ENCODE assay signal across 8 mouse cellular contexts in the genomic region with DNA sequence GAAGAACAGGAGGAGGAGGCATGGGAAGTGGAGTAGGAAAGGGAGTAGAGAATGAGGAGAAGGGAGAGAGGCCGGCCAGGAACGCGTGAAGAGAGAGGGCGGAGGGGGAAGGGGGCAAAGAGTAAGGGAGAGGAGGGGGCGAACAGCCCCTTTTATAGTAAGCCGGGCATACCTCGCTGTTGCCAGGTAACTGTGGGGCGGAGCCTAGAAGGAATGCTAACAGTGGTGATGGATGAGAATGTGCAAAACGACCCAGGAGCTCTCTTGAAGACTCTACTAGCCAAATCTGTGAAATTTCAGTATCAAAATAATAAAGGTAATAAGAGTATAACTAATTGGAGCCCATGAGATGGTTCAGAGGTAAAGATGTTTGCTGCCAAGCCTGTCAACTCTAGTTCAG. TPM values are rescaled to one million over a fixed set of nuclear protein-coding genes. Genes with fewer than 3 reads are reported as not detected.
DNase-seq lines count a peak whose midpoint lies in the region; ATAC-seq and TF ChIP-seq lines count a peak whose summit lies in the region.

No protein-coding gene starts in this region.

- peak; percentile 38 for DNase-seq in adrenal gland, postnatal 10 days
- DNase-seq in adrenal gland, postnatal 4 days (ENCODE audit: low spot score in 2 of 2), result no peak
- peak; percentile 35 for DNase-seq in CH12.LX (ENCODE audit: extremely low read depth)
- peak; percentile 61 for DNase-seq in embryonic facial prominence, embryonic 10.5 days (ENCODE audit: low spot score)

- dilution Hi-C loops in CH12.LX (cut with MboI; ENCODE audit: extremely low pct_ligation_motif_present, extremely low pct_unique_long_range_greater_than_20kb, low sequenced_read_pairs), result no loop called here

- in situ Hi-C loops in CH12.LX (cut with MboI; ENCODE audit: low pct_ligation_motif_present, low pct_unique_long_range_greater_than_20kb, low sequenced_read_pairs), result no loop called here

- peak overlapping the region; percentile 90 for H3K4me2 ChIP-seq in CH12.LX (ENCODE audit: insufficient read depth, low read depth, poor library complexity, severe bottlenecking)
- H3K4me2 ChIP-seq in hindbrain, embryonic 15.5 days, result peak overlapping the region; percentile 87
- peak overlapping the region; percentile 93 for H3K4me2 ChIP-seq in limb, embryonic 13.5 days (replicated peaks)
- H3K4me2 ChIP-seq in midbrain, embryonic 16.5 days (ENCODE audit: low read length), result peak overlapping the region; percentile 89

- H3K79me2 ChIP-seq in CH12.LX (replicated peaks; ENCODE audit: control insufficient read depth, extremely low read depth, insufficient read depth, poor library complexity, severe bottlenecking), result peaks cover 31% of the 10 kb centered on the region

- H3K9me3 ChIP-seq in CH12.LX (replicated peaks; ENCODE audit: low read length), result no peaks in the 10 kb centered on the region
- no peaks in the 10 kb centered on the region for H3K9me3 ChIP-seq in embryonic facial prominence, embryonic 10.5 days
- H3K9me3 ChIP-seq in hindbrain, embryonic 15.5 days, result no peaks in the 10 kb centered on the region
- no peaks in the 10 kb centered on the region for H3K9me3 ChIP-seq in limb, embryonic 13.5 days
- H3K9me3 ChIP-seq in midbrain, embryonic 16.5 days (replicated peaks; ENCODE audit: control insufficient read depth, low read length, poor library complexity, severe bottlenecking), result no peaks in the 10 kb centered on the region

- no peak for TF ChIP-seq EP300 in CH12.LX (IDR thresholded peaks at IDR 0.05; ENCODE audit: low read length)

- H3K4me1 ChIP-seq in CH12.LX (ENCODE audit: control insufficient read depth in 1 of 2, insufficient read depth in 2 of 2), result peaks cover 3 to 27% of the 10 kb centered on the region in 2 experiments
- H3K4me1 ChIP-seq in embryonic facial prominence, embryonic 10.5 days, result peaks cover 22% of the 10 kb centered on the region
- H3K4me1 ChIP-seq in hindbrain, embryonic 15.5 days (replicated peaks), result peaks cover 26% of the 10 kb centered on the region
- H3K4me1 ChIP-seq in limb, embryonic 13.5 days, result peaks cover 17% of the 10 kb centered on the region
- H3K4me1 ChIP-seq in midbrain, embryonic 16.5 days (ENCODE audit: control insufficient read depth, insufficient read depth, low read length), result peaks cover 20% of the 10 kb centered on the region

- no peak for TF ChIP-seq CTCF in CH12.LX (conservative IDR thresholded peaks at IDR 0.05 in 1 of 2, IDR thresholded peaks at IDR 0.05 in 1 of 2; ENCODE audit: low read depth in 2 of 2, low read length in 2 of 2)

- peak overlapping the region; percentile 66 to 88 (median 87) for H3K4me3 ChIP-seq in CH12.LX (replicated peaks in 1 of 3; ENCODE audit: low read depth in 2 of 3, low read length in 2 of 3, poor library complexity in 1 of 3)
- H3K4me3 ChIP-seq in embryonic facial prominence, embryonic 10.5 days, result peak overlapping the region; percentile 77
- peak overlapping the region; percentile 85 for H3K4me3 ChIP-seq in hindbrain, embryonic 15.5 days
- peak overlapping the region; percentile 92 for H3K4me3 ChIP-seq in limb, embryonic 13.5 days
- H3K4me3 ChIP-seq in midbrain, embryonic 16.5 days (ENCODE audit: low read depth, low read length), result peak overlapping the region; percentile 98

- peak overlapping the region; percentile 10; the same call in 1 of the 2 replicates for H3K27ac ChIP-seq in CH12.LX (ENCODE audit: insufficient read depth, low read depth)
- H3K27ac ChIP-seq in embryonic facial prominence, embryonic 10.5 days (replicated peaks), result peak overlapping the region; percentile 86
- peak overlapping the region; percentile 90 for H3K27ac ChIP-seq in hindbrain, embryonic 15.5 days (replicated peaks)
- peak overlapping the region; percentile 89 for H3K27ac ChIP-seq in limb, embryonic 13.5 days
- peak overlapping the region; percentile 86 for H3K27ac ChIP-seq in midbrain, embryonic 16.5 days (ENCODE audit: low read length)

- no peak for TF ChIP-seq POLR2A in CH12.LX (IDR thresholded peaks at IDR 0.05; ENCODE audit: low read depth, low read length)

- 1% methylated on average over 9 of the region's 9 CpGs for WGBS in embryonic facial prominence, embryonic 10.5 days
- under 1% methylated on average over 9 of the region's 9 CpGs for WGBS in hindbrain, embryonic 15.5 days
- 0% methylated on average over 9 of the region's 9 CpGs for WGBS in limb, embryonic 13.5 days
- WGBS in midbrain, embryonic 16.5 days, result under 1% methylated on average over 9 of the region's 9 CpGs

- TF ChIP-seq RAD21 in CH12.LX (IDR thresholded peaks at IDR 0.05; ENCODE audit: low read depth, low read length), result no peak

- ATAC-seq in hindbrain, embryonic 15.5 days (ENCODE audit: low FRiP score, low read depth), result peak; percentile 46; the same call in 1 of the 2 replicates
- peak; percentile 58 for ATAC-seq in limb, embryonic 13.5 days (ENCODE audit: low FRiP score, low read depth)
- peak; percentile 67 for ATAC-seq in midbrain, embryonic 16.5 days
- no peak for ATAC-seq in monocyte, adult 5-6 weeks (replicated peaks; ENCODE audit: insufficient number of reproducible peaks, low FRiP score, low TSS enrichment, poor library complexity, severe bottlenecking)

- H3K27me3 ChIP-seq in CH12.LX (replicated peaks), result no peaks in the 10 kb centered on the region
- no peaks in the 10 kb centered on the region for H3K27me3 ChIP-seq in embryonic facial prominence, embryonic 10.5 days (replicated peaks; ENCODE audit: low read depth, poor library complexity, severe bottlenecking)
- no peaks in the 10 kb centered on the region for H3K27me3 ChIP-seq in hindbrain, embryonic 15.5 days
- H3K27me3 ChIP-seq in limb, embryonic 13.5 days, result no peaks in the 10 kb centered on the region
- no peaks in the 10 kb centered on the region for H3K27me3 ChIP-seq in midbrain, embryonic 16.5 days (ENCODE audit: control insufficient read depth, insufficient read depth, low read depth, low read length)

- H3K9ac ChIP-seq in CH12.LX (ENCODE audit: insufficient read depth, low read depth), result peak overlapping the region; percentile 86
- H3K9ac ChIP-seq in hindbrain, embryonic 15.5 days, result peak overlapping the region; percentile 81
- H3K9ac ChIP-seq in limb, embryonic 13.5 days, result peak overlapping the region; percentile 74
- H3K9ac ChIP-seq in midbrain, embryonic 16.5 days (ENCODE audit: low read depth, low read length), result peak overlapping the region; percentile 92

- H3K36me3 ChIP-seq in CH12.LX (replicated peaks in 1 of 2; ENCODE audit: control insufficient read depth in 1 of 2, insufficient read depth in 1 of 2, low read length in 1 of 2), result peaks cover 4 to 38% of the 10 kb centered on the region in 2 experiments
- peaks cover 36% of the 10 kb centered on the region for H3K36me3 ChIP-seq in embryonic facial prominence, embryonic 10.5 days (replicated peaks)
- H3K36me3 ChIP-seq in hindbrain, embryonic 15.5 days, result peaks cover 6% of the 10 kb centered on the region; the same call in 1 of the 2 replicates
- H3K36me3 ChIP-seq in limb, embryonic 13.5 days, result peaks cover 17% of the 10 kb centered on the region
- H3K36me3 ChIP-seq in midbrain, embryonic 16.5 days (ENCODE audit: control insufficient read depth, insufficient read depth, low read length), result no peaks in the 10 kb centered on the region

RNA-seq across cellular contexts. Expression of gene Rnf185, which starts 0.6 kb away (rescaled TPM):
- total RNA-seq in adrenal gland, postnatal 10 days (2021), result 10 to 100 TPM; 28.3 to 30.5 TPM
- 10 to 100 TPM; 33.7 to 35.6 TPM for total RNA-seq in adrenal gland, postnatal 4 days (2021)
- 15.6 and 15.7 TPM in 2 replicates for total RNA-seq in CH12.LX (2012; rRNA removed)
- total RNA-seq in CH12.LX (2014; rRNA removed), result 22.7 and 26.4 TPM in 2 replicates
- polyA plus RNA-seq in CH12.LX (2012; ENCODE audit: insufficient read length, low read depth), result 25.3 and 26.7 TPM in 2 replicates
- polyA plus RNA-seq in embryonic facial prominence, embryonic 10.5 days (2016; fragmentation: Nextera tagmentation; extraction: Ambion mirVana), result 37.6 and 40.2 TPM in 2 replicates
- polyA plus RNA-seq in hindbrain, embryonic 15.5 days (2015; fragmentation: Nextera tagmentation; extraction: Ambion mirVana), result 41.1 and 41.7 TPM in 2 replicates
- 39.0 and 41.3 TPM in 2 replicates for polyA plus RNA-seq in limb, embryonic 13.5 days (2015; fragmentation: Nextera tagmentation; extraction: Ambion mirVana)
- polyA plus RNA-seq in midbrain, embryonic 16.5 days (2015; fragmentation: Nextera tagmentation; extraction: Ambion mirVana), result 45.3 and 46.2 TPM in 2 replicates
- 14.4 to 15.7 TPM (median 14.5 TPM) in 3 replicates for total RNA-seq in monocyte, adult 5-6 weeks (2017)

RNA-seq across cellular contexts. Expression of gene Pla2g3, which starts 35.3 kb away (rescaled TPM):
- total RNA-seq in adrenal gland, postnatal 10 days (2021), result under 1 TPM in 1 of 2 experiments, not detected in 1; 0.21 TPM
- total RNA-seq in adrenal gland, postnatal 4 days (2021), result under 1 TPM; 0.20 to 0.22 TPM
- not detected in 2 replicates for total RNA-seq in CH12.LX (2012; rRNA removed)
- not detected in 2 replicates for total RNA-seq in CH12.LX (2014; rRNA removed)
- not detected in 2 replicates for polyA plus RNA-seq in CH12.LX (2012; ENCODE audit: insufficient read length, low read depth)
- 1.6 and 2.0 TPM in 2 replicates for polyA plus RNA-seq in embryonic facial prominence, embryonic 10.5 days (2016; fragmentation: Nextera tagmentation; extraction: Ambion mirVana)
- polyA plus RNA-seq in hindbrain, embryonic 15.5 days (2015; fragmentation: Nextera tagmentation; extraction: Ambion mirVana), result 1.6 and 2.0 TPM in 2 replicates
- polyA plus RNA-seq in limb, embryonic 13.5 days (2015; fragmentation: Nextera tagmentation; extraction: Ambion mirVana), result 0.22 and 0.38 TPM in 2 replicates
- polyA plus RNA-seq in midbrain, embryonic 16.5 days (2015; fragmentation: Nextera tagmentation; extraction: Ambion mirVana), result 1.7 and 3.9 TPM in 2 replicates
- 0.29 to 3.8 TPM in 2 of 3 replicates, not detected in the other for total RNA-seq in monocyte, adult 5-6 weeks (2017)

RNA-seq across cellular contexts. Expression of gene Limk2, which starts 43.8 kb away (rescaled TPM):
- 10 to 100 TPM; 23.8 to 33.2 TPM for total RNA-seq in adrenal gland, postnatal 10 days (2021)
- 10 to 100 TPM; 42.8 to 44.0 TPM for total RNA-seq in adrenal gland, postnatal 4 days (2021)
- total RNA-seq in CH12.LX (2012; rRNA removed) (49.7 and 64.0 TPM in 2 replicates), CH12.LX (2014; rRNA removed) (41.5 and 41.8 TPM in 2 replicates)
- 45.2 and 46.1 TPM in 2 replicates for polyA plus RNA-seq in CH12.LX (2012; ENCODE audit: insufficient read length, low read depth)
- polyA plus RNA-seq in embryonic facial prominence, embryonic 10.5 days (2016; fragmentation: Nextera tagmentation; extraction: Ambion mirVana), result 57.9 and 60.5 TPM in 2 replicates
- 148 and 158 TPM in 2 replicates for polyA plus RNA-seq in hindbrain, embryonic 15.5 days (2015; fragmentation: Nextera tagmentation; extraction: Ambion mirVana)
- 58.3 and 61.2 TPM in 2 replicates for polyA plus RNA-seq in limb, embryonic 13.5 days (2015; fragmentation: Nextera tagmentation; extraction: Ambion mirVana)
- 185 and 187 TPM in 2 replicates for polyA plus RNA-seq in midbrain, embryonic 16.5 days (2015; fragmentation: Nextera tagmentation; extraction: Ambion mirVana)
- total RNA-seq in monocyte, adult 5-6 weeks (2017), result 19.9 to 43.2 TPM (median 21.4 TPM) in 3 replicates

RNA-seq across cellular contexts. Expression of gene Inpp5j, which starts 51.9 kb away (rescaled TPM):
- 1 to 10 TPM in 1 of 2 experiments, under 1 TPM in 1; 0.66 to 1.5 TPM for total RNA-seq in adrenal gland, postnatal 10 days (2021)
- total RNA-seq in adrenal gland, postnatal 4 days (2021), result 1 to 10 TPM; 1.8 to 2.2 TPM
- not detected in 2 replicates for total RNA-seq in CH12.LX (2012; rRNA removed)
- total RNA-seq in CH12.LX (2014; rRNA removed), result not detected in 2 replicates
- not detected in 2 replicates for polyA plus RNA-seq in CH12.LX (2012; ENCODE audit: insufficient read length, low read depth)
- polyA plus RNA-seq in embryonic facial prominence, embryonic 10.5 days (2016; fragmentation: Nextera tagmentation; extraction: Ambion mirVana), result 0.13 and 0.25 TPM in 2 replicates
- polyA plus RNA-seq in hindbrain, embryonic 15.5 days (2015; fragmentation: Nextera tagmentation; extraction: Ambion mirVana), result 9.3 and 9.8 TPM in 2 replicates
- polyA plus RNA-seq in limb, embryonic 13.5 days (2015; fragmentation: Nextera tagmentation; extraction: Ambion mirVana), result 0.09 and 0.23 TPM in 2 replicates
- 8.3 and 10.3 TPM in 2 replicates for polyA plus RNA-seq in midbrain, embryonic 16.5 days (2015; fragmentation: Nextera tagmentation; extraction: Ambion mirVana)
- total RNA-seq in monocyte, adult 5-6 weeks (2017), result 0.68 to 5.5 TPM (median 2.3 TPM) in 3 replicates

Comparison
In these comparisons a context has a peak if more than half of its experiments do, and no peak if none do; other contexts are left out.
1. DNase-seq: peak in adrenal gland, postnatal 10 days (single experiment), CH12.LX (single experiment) and embryonic facial prominence, embryonic 10.5 days (single experiment); none in adrenal gland, postnatal 4 days (0 of 2).
2. H3K27ac ChIP-seq: peak in every context shown above with its lines; median percentile 90 in hindbrain, embryonic 15.5 days; 89 in limb, embryonic 13.5 days; 86 in embryonic facial prominence, embryonic 10.5 days; 86 in midbrain, embryonic 16.5 days; 10 in CH12.LX.
3. Peak in every context shown above with its lines, with median percentiles within 50 percentile points of each other: H3K4me2 ChIP-seq, H3K4me3 ChIP-seq and H3K9ac ChIP-seq.